Mouse (Mus musculus): ENCODE measurements at regions not wholly inside any gene's neighbourhood (a gene's known extent, or its start where the extent isn't known, plus 50 kb on each side); places are given as distances from the start of the nearest gene placed in this dataset.

GRCm38 (mm10) chr8:26298066-26298804, 178.9 kb downstream of the Gm45692 start:
- no peaks in the 10 kb centered on the region for H3K9me3 ChIP-seq (replicated peaks; ENCODE audit: control insufficient read depth, low read length)
- no peaks in the 10 kb centered on the region for H3K4me1 ChIP-seq (ENCODE audit: control insufficient read depth, insufficient read depth, low read length)
- H3K9ac ChIP-seq (ENCODE audit: low read depth, low read length) = no peak overlapping the region
- H3K4me3 ChIP-seq (ENCODE audit: low read depth, low read length) = no peak overlapping the region
- H3K27ac ChIP-seq (ENCODE audit: low read depth, low read length) = no peak overlapping the region
- H3K4me2 ChIP-seq = no peak overlapping the region
- H3K36me3 ChIP-seq (ENCODE audit: control insufficient read depth, insufficient read depth, low read length) = no peaks in the 10 kb centered on the region
- ATAC-seq (replicated peaks; ENCODE audit: insufficient number of reproducible peaks, low FRiP score, low TSS enrichment) = no peak
- 79% methylated on average over 10 of the region's 10 CpGs for WGBS (ENCODE audit: insufficient replicate concordance)
- no peaks in the 10 kb centered on the region for H3K27me3 ChIP-seq (ENCODE audit: control insufficient read depth, insufficient read depth, low read length)

- no peak overlapping the region for H3K4me2 ChIP-seq
- H3K27me3 ChIP-seq (ENCODE audit: control insufficient read depth, insufficient read depth, low read length) = no peaks in the 10 kb centered on the region
- H3K4me3 ChIP-seq (ENCODE audit: low read depth, low read length) = no peak overlapping the region
- 56% methylated on average over 6 of the region's 6 CpGs for WGBS (ENCODE audit: insufficient replicate concordance)
- H3K9ac ChIP-seq (ENCODE audit: low read depth, low read length) = no peak overlapping the region
- H3K4me1 ChIP-seq (ENCODE audit: control insufficient read depth, insufficient read depth, low read length) = no peaks in the 10 kb centered on the region
- no peak for ATAC-seq (replicated peaks; ENCODE audit: insufficient number of reproducible peaks, low FRiP score, low TSS enrichment)
- no peaks in the 10 kb centered on the region for H3K36me3 ChIP-seq (ENCODE audit: control insufficient read depth, insufficient read depth, low read length)
- no peak overlapping the region for H3K27ac ChIP-seq (ENCODE audit: low read depth, low read length)
- no peaks in the 10 kb centered on the region for H3K9me3 ChIP-seq (replicated peaks; ENCODE audit: control insufficient read depth, low read length)
Measured at GRCm38 (mm10) chr8:26300246-26300645, 180.9 kb downstream of the Gm45692 start.

GRCm38 (mm10) chr8:26301961-26302360, 182.6 kb downstream of the Gm45692 start:
- H3K9me3 ChIP-seq (replicated peaks; ENCODE audit: control insufficient read depth, low read length) = no peaks in the 10 kb centered on the region
- no peak overlapping the region for H3K4me2 ChIP-seq
- ATAC-seq (replicated peaks; ENCODE audit: insufficient number of reproducible peaks, low FRiP score, low TSS enrichment) = no peak
- H3K4me3 ChIP-seq (ENCODE audit: low read depth, low read length) = no peak overlapping the region
- H3K27me3 ChIP-seq (ENCODE audit: control insufficient read depth, insufficient read depth, low read length) = no peaks in the 10 kb centered on the region
- H3K9ac ChIP-seq (ENCODE audit: low read depth, low read length) = no peak overlapping the region
- 88% methylated on average over 4 of the region's 4 CpGs for WGBS (ENCODE audit: insufficient replicate concordance)
- H3K36me3 ChIP-seq (ENCODE audit: control insufficient read depth, insufficient read depth, low read length) = no peaks in the 10 kb centered on the region
- H3K4me1 ChIP-seq (ENCODE audit: control insufficient read depth, insufficient read depth, low read length) = no peaks in the 10 kb centered on the region
- H3K27ac ChIP-seq (ENCODE audit: low read depth, low read length) = no peak overlapping the region

GRCm38 (mm10) chr8:26304566-26304965, 185.2 kb downstream of the Gm45692 start:
- no peaks in the 10 kb centered on the region for H3K36me3 ChIP-seq (ENCODE audit: control insufficient read depth, insufficient read depth, low read length)
- WGBS (ENCODE audit: insufficient replicate concordance) = 67% methylated on average over 6 of the region's 6 CpGs

GRCm38 (mm10) chr8:26305061-26305879, 185.9 kb downstream of the Gm45692 start:
- 0 out of 2 replicates have a peak, but pooled peaks cover 3% of the 10 kb centered on the region for H3K27me3 ChIP-seq (ENCODE audit: control insufficient read depth, insufficient read depth, low read length)
- no peak overlapping the region for H3K27ac ChIP-seq (ENCODE audit: low read depth, low read length)
- H3K4me2 ChIP-seq = no peak overlapping the region
- ATAC-seq (replicated peaks; ENCODE audit: insufficient number of reproducible peaks, low FRiP score, low TSS enrichment) = no peak
- no peak overlapping the region for H3K9ac ChIP-seq (ENCODE audit: low read depth, low read length)
- no peaks in the 10 kb centered on the region for H3K36me3 ChIP-seq (ENCODE audit: control insufficient read depth, insufficient read depth, low read length)
- no peaks in the 10 kb centered on the region for H3K9me3 ChIP-seq (replicated peaks; ENCODE audit: control insufficient read depth, low read length)
- no peak overlapping the region for H3K4me3 ChIP-seq (ENCODE audit: low read depth, low read length)
- WGBS (ENCODE audit: insufficient replicate concordance) = 64% methylated on average over 18 of the region's 18 CpGs
- H3K4me1 ChIP-seq (ENCODE audit: control insufficient read depth, insufficient read depth, low read length) = no peaks in the 10 kb centered on the region

More at GRCm38 (mm10) chr8:26304566-26304965, 185.2 kb downstream of the Gm45692 start:
- Histone ChIP-seq H3K4me3 (ENCODE audit: low read depth, low read length) (no peak overlapping the region), H3K27ac (ENCODE audit: low read depth, low read length) (no peak overlapping the region), H3K27me3 (ENCODE audit: control insufficient read depth, insufficient read depth, low read length) (0 out of 2 replicates have a peak, but pooled peaks cover 3% of the 10 kb centered on the region), H3K4me1 (ENCODE audit: control insufficient read depth, insufficient read depth, low read length) (no peaks in the 10 kb centered on the region), H3K4me2 (no peak overlapping the region), H3K9ac (ENCODE audit: low read depth, low read length) (no peak overlapping the region), H3K9me3 (replicated peaks; ENCODE audit: control insufficient read depth, low read length) (no peaks in the 10 kb centered on the region)
- no peak for ATAC-seq (replicated peaks; ENCODE audit: insufficient number of reproducible peaks, low FRiP score, low TSS enrichment)

- no peak for ATAC-seq (replicated peaks; ENCODE audit: insufficient number of reproducible peaks, low FRiP score, low TSS enrichment)
- Histone ChIP-seq H3K36me3 (ENCODE audit: control insufficient read depth, insufficient read depth, low read length) (no peaks in the 10 kb centered on the region), H3K9me3 (replicated peaks; ENCODE audit: control insufficient read depth, low read length) (no peaks in the 10 kb centered on the region), H3K9ac (ENCODE audit: low read depth, low read length) (no peak overlapping the region), H3K4me1 (ENCODE audit: control insufficient read depth, insufficient read depth, low read length) (no peaks in the 10 kb centered on the region), H3K27ac (ENCODE audit: low read depth, low read length) (no peak overlapping the region), H3K27me3 (ENCODE audit: control insufficient read depth, insufficient read depth, low read length) (0 out of 2 replicates have a peak, but pooled peaks cover 3% of the 10 kb centered on the region), H3K4me2 (no peak overlapping the region; the same call in 1 of the 2 replicates), H3K4me3 (ENCODE audit: low read depth, low read length) (no peak overlapping the region)
- WGBS (ENCODE audit: insufficient replicate concordance) = 47% methylated on average over 15 of the region's 15 CpGs
Measured at GRCm38 (mm10) chr8:26308121-26308641, 188.8 kb downstream of the Gm45692 start.

GRCm38 (mm10) chr8:26309764-26310163, 190.4 kb downstream of the Gm45692 start:
- Histone ChIP-seq H3K27ac (ENCODE audit: low read depth, low read length) (no peak overlapping the region), H3K9ac (ENCODE audit: low read depth, low read length) (no peak overlapping the region), H3K4me1 (ENCODE audit: control insufficient read depth, insufficient read depth, low read length) (no peaks in the 10 kb centered on the region), H3K4me2 (no peak overlapping the region), H3K9me3 (replicated peaks; ENCODE audit: control insufficient read depth, low read length) (no peaks in the 10 kb centered on the region), H3K36me3 (ENCODE audit: control insufficient read depth, insufficient read depth, low read length) (no peaks in the 10 kb centered on the region), H3K4me3 (ENCODE audit: low read depth, low read length) (no peak overlapping the region), H3K27me3 (ENCODE audit: control insufficient read depth, insufficient read depth, low read length) (0 out of 2 replicates have a peak, but pooled peaks cover 3% of the 10 kb centered on the region)
- WGBS (ENCODE audit: insufficient replicate concordance) = 69% methylated on average over 6 of the region's 6 CpGs
- no peak for ATAC-seq (replicated peaks; ENCODE audit: insufficient number of reproducible peaks, low FRiP score, low TSS enrichment)

GRCm38 (mm10) chr8:26323606-26324350, 204.4 kb downstream of the Gm45692 start:
- no peak overlapping the region for H3K9ac ChIP-seq (ENCODE audit: low read depth, low read length)
- no peak overlapping the region for H3K4me3 ChIP-seq (ENCODE audit: low read depth, low read length)
- no peak overlapping the region for H3K4me2 ChIP-seq
- no peaks in the 10 kb centered on the region for H3K36me3 ChIP-seq (ENCODE audit: control insufficient read depth, insufficient read depth, low read length)
- ATAC-seq (replicated peaks; ENCODE audit: insufficient number of reproducible peaks, low FRiP score, low TSS enrichment) = no peak
- WGBS (ENCODE audit: insufficient replicate concordance) = 87% methylated on average over 12 of the region's 12 CpGs
- H3K27ac ChIP-seq (ENCODE audit: low read depth, low read length) = no peak overlapping the region
- H3K9me3 ChIP-seq (replicated peaks; ENCODE audit: control insufficient read depth, low read length) = no peaks in the 10 kb centered on the region
- H3K4me1 ChIP-seq (ENCODE audit: control insufficient read depth, insufficient read depth, low read length) = no peaks in the 10 kb centered on the region
- no peaks in the 10 kb centered on the region for H3K27me3 ChIP-seq (ENCODE audit: control insufficient read depth, insufficient read depth, low read length)
